Mouse (Mus musculus): ENCODE data around the gene Kif2c. TPM values are rescaled to one million over a fixed set of nuclear protein-coding genes. Genes with fewer than 3 reads are reported as not detected.
A peak's percentile ranks its signal among the peaks of the same experiment; 100 is the strongest.

Kif2c gene
- polyA plus RNA-seq, 1 experiment from 2014 or later = 47.7 TPM

DNA sequence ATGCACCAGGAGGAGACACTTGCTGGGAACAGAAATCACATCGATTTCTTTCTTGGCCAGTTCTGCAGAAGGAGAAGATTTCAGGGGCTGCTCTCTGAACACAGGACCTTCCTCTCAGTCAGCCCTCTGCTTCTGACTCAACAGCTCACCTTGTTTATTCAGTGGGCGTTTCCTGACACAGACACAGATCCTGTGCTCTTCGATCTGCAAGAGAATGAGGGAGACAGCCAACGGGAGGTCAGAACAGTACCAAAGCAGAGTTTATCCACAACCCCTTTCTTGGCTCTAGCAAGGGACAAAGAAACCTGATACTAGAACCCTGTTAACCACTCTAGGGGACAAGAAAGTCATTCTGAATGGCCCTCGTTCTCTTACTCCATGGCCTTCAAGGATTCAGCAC lies 12.5 kb downstream of the Kif2c start:
- Histone ChIP-seq H3K4me2 (no peak overlapping the region), H3K4me3 (no peak overlapping the region), H3K9ac (no peak overlapping the region), H3K4me1 (no peaks in the 10 kb centered on the region), H3K9me3 (replicated peaks) (no peaks in the 10 kb centered on the region), H3K36me3 (peaks cover 99% of the 10 kb centered on the region), H3K27me3 (replicated peaks) (no peaks in the 10 kb centered on the region), H3K27ac (no peak overlapping the region)
- ATAC-seq = no peak
- WGBS (ENCODE audit: insufficient replicate concordance) = 84% methylated on average over 5 of the region's 5 CpGs

DNA sequence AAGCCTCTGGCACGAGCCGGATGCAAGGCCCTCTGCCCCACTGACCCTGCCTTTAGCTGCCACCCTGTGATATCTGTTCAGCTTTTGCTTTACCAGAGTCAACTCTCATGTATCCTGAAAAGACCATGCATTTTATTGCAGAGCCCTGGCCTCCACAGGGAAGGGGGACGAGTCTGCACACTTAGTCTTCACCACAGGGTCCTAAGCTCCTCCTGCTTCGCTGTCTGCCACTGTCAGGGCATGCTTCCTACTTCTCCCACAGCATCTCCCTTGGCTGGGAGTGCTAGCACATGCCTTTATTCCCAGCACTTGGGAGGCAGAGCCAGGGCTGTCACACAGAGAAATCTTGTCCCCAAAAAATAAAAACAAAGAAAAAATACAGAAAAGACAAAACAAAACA lies 21.3 kb downstream of the Kif2c start:
- Histone ChIP-seq H3K4me2 (no peak overlapping the region), H3K36me3 (peaks cover 78% of the 10 kb centered on the region), H3K27ac (no peak overlapping the region), H3K9ac (no peak overlapping the region), H3K27me3 (replicated peaks) (no peaks in the 10 kb centered on the region), H3K4me3 (no peak overlapping the region), H3K9me3 (replicated peaks) (no peaks in the 10 kb centered on the region), H3K4me1 (peaks cover 6% of the 10 kb centered on the region)
- ATAC-seq = no peak
- WGBS (ENCODE audit: insufficient replicate concordance) = 75% methylated on average over 4 of the region's 4 CpGs

DNA sequence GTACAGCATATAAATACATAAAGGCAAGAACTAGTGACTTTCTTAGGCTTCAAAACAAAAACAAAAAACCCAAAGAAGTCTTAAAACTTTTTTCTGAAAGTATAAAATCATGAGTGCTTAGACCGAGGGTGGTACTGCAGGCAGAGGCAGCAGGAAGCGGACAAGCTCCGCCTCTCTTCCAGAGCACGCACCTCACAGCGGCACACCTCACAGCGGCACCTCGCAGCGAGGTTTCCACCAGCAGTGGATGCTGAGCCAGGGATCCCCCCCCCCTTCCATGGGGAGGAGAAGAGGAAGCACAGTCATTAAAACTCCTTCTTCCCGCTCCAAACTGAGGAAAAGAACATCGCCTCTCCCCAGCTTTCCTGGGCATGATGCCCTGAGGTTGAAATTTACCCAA lies 22.8 kb downstream of the Kif2c start:
- Histone ChIP-seq H3K27me3 (replicated peaks) (no peaks in the 10 kb centered on the region), H3K4me3 (no peak overlapping the region), H3K27ac (no peak overlapping the region), H3K4me1 (peaks cover 11% of the 10 kb centered on the region), H3K9me3 (replicated peaks) (no peaks in the 10 kb centered on the region), H3K36me3 (peaks cover 70% of the 10 kb centered on the region), H3K4me2 (no peak overlapping the region), H3K9ac (no peak overlapping the region)
- ATAC-seq = no peak
- 87% methylated on average over 10 of the region's 10 CpGs for WGBS (ENCODE audit: insufficient replicate concordance)

DNA sequence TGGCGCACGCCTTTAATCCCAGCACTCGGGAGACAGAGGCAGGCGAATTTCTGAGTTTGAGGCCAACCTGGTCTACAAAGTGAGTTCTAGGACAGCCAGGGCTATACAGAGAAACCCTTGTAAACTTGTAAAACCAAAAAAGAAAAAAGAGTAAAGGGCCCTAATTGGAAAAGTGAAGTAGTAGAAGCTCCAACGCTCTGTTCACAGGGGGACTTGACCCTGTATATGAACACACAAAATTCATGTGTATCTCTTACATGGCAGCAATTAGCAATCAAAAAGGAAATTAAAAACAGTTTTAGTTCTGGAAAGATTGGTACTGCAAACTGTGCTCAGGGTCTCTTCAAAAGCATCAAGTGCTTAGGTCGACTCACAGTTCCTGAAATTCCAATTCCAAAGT lies 26.1 kb downstream of the Kif2c start:
- Histone ChIP-seq H3K27me3 (replicated peaks) (no peaks in the 10 kb centered on the region), H3K4me3 (peak overlapping the region; percentile 89), H3K9ac (peak overlapping the region; percentile 97), H3K27ac (peak overlapping the region; percentile 87), H3K4me1 (peaks cover 40% of the 10 kb centered on the region), H3K36me3 (peaks cover 69% of the 10 kb centered on the region), H3K4me2 (peak overlapping the region; percentile 77), H3K9me3 (replicated peaks) (no peaks in the 10 kb centered on the region)
- 18% methylated on average over 6 of the region's 6 CpGs for WGBS (ENCODE audit: insufficient replicate concordance)
- ATAC-seq = no peak

DNA sequence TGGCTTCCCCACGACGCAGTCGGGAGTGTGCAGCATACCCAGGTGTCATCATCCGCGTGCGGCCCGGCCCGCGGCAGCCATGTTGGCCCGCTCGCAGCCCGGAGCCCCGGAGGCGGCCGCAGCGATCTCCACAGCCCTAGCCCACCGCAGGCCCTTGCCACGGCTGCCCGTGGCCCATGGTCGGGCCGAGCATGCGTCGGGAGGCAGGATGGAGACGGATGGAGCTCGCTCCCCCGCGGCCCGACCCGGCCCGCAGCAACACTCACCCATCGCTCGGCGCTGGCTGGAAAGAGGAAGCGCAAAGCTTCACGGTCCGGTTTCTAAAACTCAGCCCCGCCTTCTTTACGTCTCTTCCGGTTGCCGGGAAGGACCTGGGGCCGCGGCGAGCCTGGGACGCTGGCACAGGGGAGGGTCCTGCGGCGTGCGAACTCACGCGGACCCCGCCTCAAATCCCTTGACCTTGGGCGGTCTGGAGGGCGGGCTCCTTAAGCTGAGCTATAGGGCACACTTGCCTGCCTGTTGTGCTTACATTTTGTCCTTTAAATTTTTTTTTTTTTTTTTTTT lies 26.6 kb downstream of the Kif2c start, which contains the start of gene Rps8:
Gene Rps8 (minus strand): TSS at position 452 of the 564 bp plus-strand sequence.
- Histone ChIP-seq H3K9me3 (replicated peaks) (no peaks in the 10 kb centered on the region), H3K36me3 (peaks cover 69% of the 10 kb centered on the region), H3K4me2 (peak within 1 kb of the TSS; percentile 77), H3K4me3 (peak within 1 kb of the TSS; percentile 89), H3K9ac (peak within 1 kb of the TSS; percentile 97), H3K27me3 (replicated peaks) (no peaks in the 10 kb centered on the region), H3K4me1 (peaks cover 42% of the 10 kb centered on the region), H3K27ac (peak within 1 kb of the TSS; percentile 87)
- peak; percentile 89 for ATAC-seq
- under 1% methylated on average over 52 of the region's 52 CpGs for whole genome bisulfite sequencing (ENCODE audit: insufficient replicate concordance)

DNA sequence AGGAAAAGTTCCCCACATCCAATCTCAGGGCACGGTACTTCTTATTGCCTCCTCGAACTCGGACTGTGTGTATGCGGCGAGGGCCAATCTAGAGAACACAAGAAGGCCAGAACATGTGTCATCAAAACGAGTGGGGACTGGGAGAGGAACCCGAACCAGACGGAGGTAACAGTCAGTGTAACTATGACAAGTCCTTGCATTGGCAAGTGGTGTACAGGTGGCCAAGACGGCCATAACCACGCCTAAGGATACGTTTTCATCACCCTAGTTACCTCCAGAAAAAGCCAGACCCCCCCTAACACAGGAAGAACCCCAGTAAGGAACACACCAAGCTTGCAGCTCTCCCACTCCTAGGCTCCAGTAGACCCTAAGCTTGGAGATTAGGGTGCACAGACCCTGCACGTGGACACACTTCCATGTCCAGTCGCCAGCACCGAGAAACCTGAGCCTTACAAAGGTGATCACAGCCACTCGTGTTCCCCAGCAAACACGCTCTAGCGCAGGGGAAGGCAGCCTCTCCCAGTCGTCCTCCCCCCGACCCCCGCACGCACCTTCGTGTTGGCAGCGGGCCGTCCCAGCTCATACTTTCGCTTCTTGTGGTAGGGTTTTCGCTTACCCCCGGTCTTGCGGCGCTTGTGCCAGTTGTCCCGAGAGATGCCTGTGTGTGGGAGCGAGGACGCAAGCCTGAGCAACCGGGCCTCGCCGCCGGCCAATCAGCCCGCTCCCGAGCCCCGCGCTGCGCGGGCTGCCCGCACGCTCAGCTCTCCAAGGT lies 27.2 kb downstream of the Kif2c start:
- under 1% methylated on average over 44 of the region's 44 CpGs for WGBS (ENCODE audit: insufficient replicate concordance)
- Histone ChIP-seq H3K4me1 (peaks cover 42% of the 10 kb centered on the region), H3K36me3 (peaks cover 69% of the 10 kb centered on the region)

DNA sequence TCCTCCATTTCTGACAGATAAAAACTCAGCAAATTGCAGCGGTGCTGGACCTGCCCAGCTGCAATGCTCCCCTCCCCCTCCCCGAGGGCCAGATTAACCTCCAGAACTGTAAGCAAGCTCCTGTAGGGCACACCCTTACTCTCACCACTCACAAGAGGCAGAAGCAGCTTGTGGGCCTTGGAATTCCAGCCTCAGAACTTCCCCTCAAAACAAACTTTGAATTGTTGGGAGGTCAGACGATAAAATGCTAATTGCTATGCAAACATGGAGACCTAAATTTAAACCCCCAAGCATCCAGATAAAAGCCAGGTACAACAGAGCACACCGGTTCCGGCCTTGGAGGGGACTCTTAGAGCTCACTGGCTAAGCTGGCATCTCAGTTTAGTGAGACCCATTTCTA lies 29.7 kb downstream of the Kif2c start:
- Histone ChIP-seq H3K4me2 (peak overlapping the region; percentile 77), H3K4me3 (peak overlapping the region; percentile 89; the same call in 1 of the 2 replicates), H3K9me3 (replicated peaks) (no peaks in the 10 kb centered on the region), H3K4me1 (peaks cover 42% of the 10 kb centered on the region), H3K36me3 (peaks cover 72% of the 10 kb centered on the region), H3K27ac (peak overlapping the region; percentile 87), H3K9ac (peak overlapping the region; percentile 97), H3K27me3 (replicated peaks) (no peaks in the 10 kb centered on the region)
- 53% methylated on average over 5 of the region's 5 CpGs for WGBS (ENCODE audit: insufficient replicate concordance)
- no peak for ATAC-seq

More for the DNA sequence above, 27.2 kb downstream of the Kif2c start:
- ATAC-seq = peak; percentile 20; the same call in 1 of the 2 replicates
- Histone ChIP-seq H3K27ac (peak overlapping the region; percentile 87), H3K9me3 (replicated peaks) (no peaks in the 10 kb centered on the region), H3K4me2 (peak overlapping the region; percentile 77), H3K9ac (peak overlapping the region; percentile 97), H3K27me3 (replicated peaks) (no peaks in the 10 kb centered on the region), H3K4me3 (peak overlapping the region; percentile 89)

DNA sequence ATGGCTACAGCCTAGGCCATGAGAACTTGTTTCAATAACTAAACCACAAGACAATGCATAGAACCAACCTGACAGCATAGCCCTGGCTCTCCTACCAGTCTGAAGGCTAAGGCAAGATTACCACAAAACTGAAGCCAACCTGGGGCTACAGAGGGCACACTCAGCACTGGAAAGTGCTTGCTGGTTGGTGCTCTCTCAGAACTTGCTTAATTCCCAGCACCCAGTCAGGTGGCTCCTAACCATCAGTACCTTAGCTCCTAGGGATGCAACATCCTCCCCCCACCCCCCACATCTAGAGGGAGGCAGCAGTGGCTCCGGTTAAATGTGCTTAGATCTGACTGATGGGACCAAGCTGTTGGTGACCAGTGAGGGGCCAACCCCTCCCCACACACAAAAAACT lies 31.0 kb downstream of the Kif2c start:
- Histone ChIP-seq H3K27me3 (replicated peaks) (no peaks in the 10 kb centered on the region), H3K36me3 (peaks cover 72% of the 10 kb centered on the region), H3K4me1 (peaks cover 38% of the 10 kb centered on the region), H3K27ac (peak overlapping the region; percentile 64), H3K9ac (no peak overlapping the region), H3K9me3 (replicated peaks) (no peaks in the 10 kb centered on the region), H3K4me3 (no peak overlapping the region), H3K4me2 (no peak overlapping the region)
- no peak for ATAC-seq
- 59% methylated on average over 1 of the region's 1 CpGs for WGBS (ENCODE audit: insufficient replicate concordance)

DNA sequence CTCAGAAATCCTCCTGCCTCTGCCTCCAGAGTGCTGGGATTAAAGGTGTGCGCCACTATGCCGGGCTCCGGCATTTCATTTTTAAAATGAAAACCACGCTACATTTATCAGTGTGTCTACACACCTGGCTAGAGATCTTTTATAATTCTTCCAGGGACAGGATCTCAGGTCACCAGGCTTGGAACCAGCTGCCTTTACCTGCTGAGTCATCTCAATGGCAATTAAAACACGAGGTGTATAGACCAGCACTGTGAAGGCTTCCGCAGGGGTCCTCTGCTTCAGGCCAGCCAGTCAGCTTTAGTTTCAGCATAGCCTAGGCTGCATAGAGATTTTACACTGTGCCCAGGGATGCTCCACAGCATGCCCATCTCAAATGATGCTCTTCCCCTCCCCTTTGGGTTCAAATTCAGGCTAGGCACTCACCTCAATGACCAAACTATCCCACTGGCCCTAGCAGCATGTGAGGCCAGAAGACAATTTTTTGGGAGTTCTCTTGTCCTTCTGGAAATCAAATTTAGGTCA lies 32.2 kb downstream of the Kif2c start:
- Histone ChIP-seq H3K4me2 (no peak overlapping the region), H3K9me3 (replicated peaks) (no peaks in the 10 kb centered on the region), H3K4me1 (peaks cover 40% of the 10 kb centered on the region), H3K36me3 (peaks cover 71% of the 10 kb centered on the region), H3K27me3 (replicated peaks) (0 out of 2 replicates have a peak, but pooled peaks cover 2% of the 10 kb centered on the region), H3K4me3 (no peak overlapping the region), H3K9ac (no peak overlapping the region), H3K27ac (peak overlapping the region; percentile 33)
- WGBS (ENCODE audit: insufficient replicate concordance) = 75% methylated on average over 6 of the region's 6 CpGs
- ATAC-seq = 0 out of 2 replicates have a peak, but pooled peaks have one; percentile 6

DNA sequence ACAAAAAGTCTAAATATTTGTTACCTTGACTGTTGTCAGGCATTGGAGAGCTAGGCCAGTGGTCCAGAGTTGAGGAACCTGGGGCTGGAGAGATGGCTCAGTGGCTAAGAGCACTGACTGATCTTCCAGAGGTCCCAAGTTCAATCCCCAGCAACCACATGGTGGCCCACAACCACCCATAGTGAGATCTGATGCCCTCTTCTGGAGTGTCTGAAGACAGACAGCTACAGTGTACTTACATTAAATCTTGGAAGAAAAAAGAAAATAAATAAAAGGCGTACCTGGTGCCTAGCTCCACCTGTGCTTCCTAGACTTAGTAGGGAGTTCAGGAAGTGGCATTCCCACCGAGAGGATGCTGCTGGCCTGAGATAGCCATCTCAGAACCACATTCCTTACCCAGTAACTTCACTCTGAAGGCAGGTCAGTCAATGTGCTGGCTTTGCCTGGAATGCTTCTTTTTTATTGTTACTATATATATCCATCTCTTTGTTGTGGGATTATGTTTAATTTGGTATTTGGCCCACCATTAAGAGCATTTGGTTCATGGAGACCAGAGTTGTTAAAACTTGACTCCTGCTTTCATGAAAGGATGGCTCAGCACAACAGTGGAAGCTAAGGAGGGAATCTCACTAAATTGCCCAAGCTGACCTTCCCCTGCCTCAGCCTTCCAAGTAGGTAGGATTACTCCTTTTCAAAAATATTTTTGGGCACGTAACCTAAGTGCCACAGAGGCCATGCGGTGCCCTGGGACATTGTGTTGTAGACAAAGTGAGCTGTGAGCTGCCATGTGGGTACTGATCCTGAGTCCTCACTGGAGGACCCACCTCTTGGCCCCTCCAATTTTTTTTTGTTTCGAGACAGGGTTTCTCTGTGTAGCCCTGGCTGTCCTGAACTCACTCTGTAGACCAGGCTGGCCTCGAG lies 32.9 kb downstream of the Kif2c start:
- 54% methylated on average over 6 of the region's 6 CpGs for WGBS (ENCODE audit: insufficient replicate concordance)
- H3K27me3 ChIP-seq (replicated peaks) = 0 out of 2 replicates have a peak, but pooled peaks cover 3% of the 10 kb centered on the region
- H3K4me1 ChIP-seq = peaks cover 33% of the 10 kb centered on the region
- peaks cover 64% of the 10 kb centered on the region for H3K36me3 ChIP-seq
- H3K4me2 ChIP-seq = no peak overlapping the region
- H3K9ac ChIP-seq = no peak overlapping the region
- no peaks in the 10 kb centered on the region for H3K9me3 ChIP-seq (replicated peaks)
- H3K27ac ChIP-seq = peak overlapping the region; percentile 33
- no peak overlapping the region for H3K4me3 ChIP-seq
- ATAC-seq = no peak

DNA sequence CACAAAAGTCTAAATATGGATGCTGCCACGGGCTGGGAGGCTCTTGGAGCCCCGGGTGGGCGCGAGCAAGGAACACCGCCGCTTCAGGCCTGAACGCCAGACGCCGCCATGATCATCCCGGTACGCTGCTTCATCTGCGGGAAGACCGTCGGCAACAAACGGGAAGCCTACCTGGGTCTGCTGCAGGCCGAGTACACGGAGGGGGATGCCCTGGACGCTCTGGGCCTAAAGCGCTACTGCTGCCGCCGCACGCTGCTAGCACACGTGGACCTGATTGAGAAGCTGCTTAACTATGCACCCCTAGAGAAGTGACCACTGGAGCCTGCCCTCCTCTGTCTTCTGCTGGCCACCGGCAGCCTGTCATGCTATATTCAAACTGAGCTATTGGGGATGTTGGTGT lies 33.6 kb downstream of the Kif2c start:
- ATAC-seq = 0 out of 2 replicates have a peak, but pooled peaks have one; percentile 6
- Histone ChIP-seq H3K9me3 (replicated peaks) (no peaks in the 10 kb centered on the region), H3K4me1 (peaks cover 26% of the 10 kb centered on the region), H3K4me2 (no peak overlapping the region), H3K27me3 (replicated peaks) (0 out of 2 replicates have a peak, but pooled peaks cover 5% of the 10 kb centered on the region), H3K4me3 (no peak overlapping the region), H3K9ac (no peak overlapping the region), H3K27ac (no peak overlapping the region), H3K36me3 (peaks cover 56% of the 10 kb centered on the region)
- 66% methylated on average over 24 of the region's 24 CpGs for WGBS (ENCODE audit: insufficient replicate concordance)
